In genomic region chr4:145492132-145492531, GRCm38 (mm10) we compare ENCODE assay signal across 33 mouse cellular contexts. TPM values are rescaled to one million over a fixed set of nuclear protein-coding genes. Genes with fewer than 3 reads are reported as not detected.
"Had no signal": no experiment of that assay in that cellular context is flagged by ENCODE, and none has a peak within 500 bp of the region (broad histone marks: within the 10 kb centered on the region; RNA-seq: fewer than 3 reads in every experiment).

No protein-coding gene starts in this region.

- H3K36me3 ChIP-seq: heart, embryonic 10.5 days; heart, embryonic 12.5 days; heart, embryonic 13.5 days; heart, embryonic 15.5 days; hindbrain, embryonic 10.5 days; hindbrain, embryonic 12.5 days; hindbrain, embryonic 13.5 days; hindbrain, embryonic 15.5 days; intestine, embryonic 15.5 days; kidney, embryonic 15.5 days had no signal

- H3K9me3 ChIP-seq: heart, embryonic 10.5 days; heart, embryonic 12.5 days; heart, embryonic 15.5 days; hindbrain, embryonic 15.5 days; intestine, embryonic 15.5 days; kidney, embryonic 15.5 days had no signal

- H3K4me3 ChIP-seq: heart, embryonic 10.5 days; heart, embryonic 12.5 days; heart, embryonic 13.5 days; heart, embryonic 15.5 days; hindbrain, embryonic 10.5 days; hindbrain, embryonic 12.5 days; hindbrain, embryonic 13.5 days; hindbrain, embryonic 15.5 days; intestine, embryonic 15.5 days; kidney, embryonic 15.5 days; layer of hippocampus, adult 2 months had no signal

- H3K27ac ChIP-seq: heart, embryonic 10.5 days; heart, embryonic 13.5 days; heart, embryonic 15.5 days; hindbrain, embryonic 10.5 days; hindbrain, embryonic 12.5 days; hindbrain, embryonic 13.5 days; hindbrain, embryonic 14.5 days; hindbrain, embryonic 15.5 days; hindbrain, postnatal 0 days; intestine, embryonic 15.5 days; kidney, embryonic 15.5 days; kidney, postnatal 0 days; layer of hippocampus, adult 2 months had no signal

- H3K27me3 ChIP-seq: heart, embryonic 12.5 days; heart, embryonic 13.5 days; heart, embryonic 15.5 days; hindbrain, embryonic 12.5 days; hindbrain, embryonic 13.5 days; hindbrain, embryonic 15.5 days; intestine, embryonic 15.5 days; kidney, embryonic 15.5 days had no signal

- DNase-seq: heart, postnatal 10 days; heart, postnatal 14 days; heart, postnatal 36 days; heart, postnatal 4 days; kidney, adult 11 months; kidney, adult 18-20 months; kidney, adult 2 months; kidney, adult 8-10 months; kidney, adult 9 months; kidney, postnatal 10 days; kidney, postnatal 14 days; kidney, postnatal 25 days; kidney, postnatal 36 days; kidney, postnatal 4 days; layer of hippocampus, adult 9-11 months; layer of hippocampus, postnatal 36 days had no signal

- H3K4me1 ChIP-seq: heart, embryonic 10.5 days; heart, embryonic 12.5 days; heart, embryonic 13.5 days; heart, embryonic 15.5 days; hindbrain, embryonic 10.5 days; hindbrain, embryonic 12.5 days; hindbrain, embryonic 13.5 days; hindbrain, embryonic 15.5 days; intestine, embryonic 15.5 days; kidney, embryonic 15.5 days had no signal

- H3K9ac ChIP-seq: heart, embryonic 12.5 days; heart, embryonic 13.5 days; heart, embryonic 15.5 days; hindbrain, embryonic 12.5 days; hindbrain, embryonic 13.5 days; hindbrain, embryonic 14.5 days; hindbrain, embryonic 15.5 days; intestine, embryonic 15.5 days; kidney, embryonic 15.5 days had no signal

RNA-seq across cellular contexts. Expression of gene Zfp990, which starts 18.4 kb away (rescaled TPM):
- polyA plus RNA-seq: heart, embryonic 12.5 days; heart, embryonic 14.5 days; heart, embryonic 15.5 days; heart, postnatal 0 days; hindbrain, embryonic 12.5 days; kidney, embryonic 15.5 days; large intestine, adult 2 months had no signal
